Mouse (Mus musculus): Measurements from ENCODE around the gene Pramel1.

- no peak for TF ChIP-seq CTCF (IDR thresholded peaks at IDR 0.05; ENCODE audit: low read depth, low read length)
- no peak for TF ChIP-seq GATA1 (IDR thresholded peaks at IDR 0.05; ENCODE audit: borderline replicate concordance, low read length)
- no peak for TF ChIP-seq POLR2AphosphoS5 (IDR thresholded peaks at IDR 0.05; ENCODE audit: insufficient replicate concordance, low read depth, low read length)
- TF ChIP-seq GATA2 (IDR thresholded peaks at IDR 0.05; ENCODE audit: borderline replicate concordance, low read depth, low read length) = no peak
- TF ChIP-seq TAL1 (conservative IDR thresholded peaks at IDR 0.05; ENCODE audit: low read depth, low read length) = no peak
These were observed 5.1 kb upstream of the Pramel1 start for GRCm38 (mm10) chr4:143388955-143389702.
